Mouse (Mus musculus) yolk sac, embryonic 10.5 days (tissue): ENCODE measurements around the gene Slc7a1.

Source experiments
- DNase-seq: peaks from one replicate; pipeline ENCODE4 v3.0.0-alpha.2; 2017; ENCODE audit warnings: low spot score

Gene Slc7a1

DNA sequence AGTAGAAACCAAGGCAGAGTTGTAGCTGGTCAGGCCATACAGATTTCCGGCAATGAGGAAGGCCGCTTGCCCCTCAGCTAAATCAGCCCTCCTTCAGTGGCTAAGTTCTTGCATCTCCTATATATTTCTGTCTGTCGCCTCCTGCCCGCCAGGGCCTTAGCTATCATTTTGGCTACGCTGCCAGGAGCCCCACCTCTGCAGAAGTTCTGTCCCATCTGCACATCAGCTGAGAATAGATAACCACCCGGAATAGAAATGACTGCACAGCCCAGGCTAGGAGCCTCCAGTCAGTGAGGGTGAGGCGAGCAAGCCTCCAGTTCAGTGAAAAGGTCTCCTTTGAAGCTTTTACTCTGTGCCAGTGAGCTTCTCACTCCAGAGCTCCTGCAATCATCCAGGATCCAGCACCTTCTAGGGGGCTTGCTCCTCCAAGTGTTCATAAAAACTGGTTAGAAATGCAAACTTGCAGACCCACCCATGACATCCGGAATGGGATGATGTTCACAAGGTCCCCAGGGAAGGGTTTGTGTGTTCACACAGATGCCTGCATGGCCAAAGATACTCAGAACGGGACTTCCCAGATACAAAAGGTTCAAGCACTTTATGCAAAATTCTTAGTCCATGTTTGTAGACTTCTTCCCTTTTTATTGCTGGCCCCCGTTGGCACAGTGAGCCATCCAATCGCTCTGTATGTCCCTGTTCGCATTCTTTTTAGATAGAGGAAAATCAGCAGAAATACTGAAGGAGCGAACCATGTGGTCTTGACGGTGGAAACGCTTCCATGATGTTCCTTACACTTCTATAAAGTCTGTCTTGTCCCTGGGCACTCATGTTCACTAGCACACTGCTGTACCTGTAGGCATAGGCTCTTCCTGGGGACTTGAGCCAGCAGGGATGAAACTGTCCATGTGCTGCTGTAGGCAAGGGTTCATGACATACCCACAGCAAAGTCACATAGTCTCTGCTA is 10.4 kb downstream of the Slc7a1 start:
- DNase-seq = no peak

DNA sequence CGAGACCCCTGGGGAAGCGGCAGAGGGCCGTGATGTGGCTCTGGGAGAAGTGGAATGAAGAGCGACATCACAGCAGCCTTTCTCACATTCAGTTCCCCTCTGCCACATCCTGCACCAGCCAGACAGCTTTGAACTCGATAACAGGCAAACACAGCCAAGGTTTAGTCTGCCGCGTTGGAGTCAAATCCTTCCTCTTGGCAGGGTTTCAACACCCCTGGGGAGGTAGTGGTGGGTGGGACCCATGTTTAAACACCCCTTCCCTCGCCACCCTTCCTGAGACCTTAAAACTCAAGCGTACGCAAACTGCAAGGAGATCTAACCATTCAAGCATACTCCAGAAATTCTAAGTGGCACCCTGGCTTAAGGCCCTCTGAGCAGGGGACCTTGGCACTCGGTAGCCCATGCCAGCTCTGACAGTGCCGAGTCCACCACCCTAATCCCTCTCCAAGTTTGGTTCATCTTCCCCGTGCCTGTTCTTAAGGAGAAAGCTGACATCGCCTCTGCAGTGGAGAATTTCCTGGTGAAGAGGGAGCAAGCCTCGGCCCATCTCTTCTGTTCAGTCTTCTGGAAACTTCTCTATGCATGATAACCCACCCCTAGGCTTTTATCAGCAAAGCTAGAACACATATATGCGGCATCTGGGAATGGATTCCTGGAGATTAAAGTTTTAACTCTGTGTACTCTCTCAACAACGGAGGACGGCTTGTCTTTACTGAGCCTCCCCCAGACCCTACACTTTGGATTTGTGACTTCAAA is 11.3 kb downstream of the Slc7a1 start:
- DNase-seq = no peak

- no peak for DNase-seq
Observed at GRCm38 (mm10) chr5:148387820-148388219, 11.9 kb downstream of the Slc7a1 start.

DNA sequence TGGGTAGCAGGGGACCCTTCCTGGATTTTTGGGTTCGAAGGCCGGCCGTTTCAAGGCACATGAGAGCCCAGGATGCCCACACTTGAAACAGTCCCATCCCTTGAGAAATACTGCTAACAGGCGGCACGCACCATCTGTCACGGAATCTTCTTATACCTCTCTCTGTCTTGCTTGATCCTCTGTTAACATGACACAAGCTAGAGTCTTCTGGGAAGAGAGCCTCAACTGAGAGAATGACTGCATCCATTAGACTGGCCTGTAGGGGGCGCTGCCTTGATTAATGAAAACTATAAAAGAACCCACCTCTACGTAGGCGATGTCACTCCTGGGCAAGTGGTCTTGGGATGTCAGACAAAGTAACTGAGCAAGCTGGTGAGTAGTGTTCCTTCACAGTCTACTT is 13.2 kb downstream of the Slc7a1 start:
- DNase-seq = no peak

DNA sequence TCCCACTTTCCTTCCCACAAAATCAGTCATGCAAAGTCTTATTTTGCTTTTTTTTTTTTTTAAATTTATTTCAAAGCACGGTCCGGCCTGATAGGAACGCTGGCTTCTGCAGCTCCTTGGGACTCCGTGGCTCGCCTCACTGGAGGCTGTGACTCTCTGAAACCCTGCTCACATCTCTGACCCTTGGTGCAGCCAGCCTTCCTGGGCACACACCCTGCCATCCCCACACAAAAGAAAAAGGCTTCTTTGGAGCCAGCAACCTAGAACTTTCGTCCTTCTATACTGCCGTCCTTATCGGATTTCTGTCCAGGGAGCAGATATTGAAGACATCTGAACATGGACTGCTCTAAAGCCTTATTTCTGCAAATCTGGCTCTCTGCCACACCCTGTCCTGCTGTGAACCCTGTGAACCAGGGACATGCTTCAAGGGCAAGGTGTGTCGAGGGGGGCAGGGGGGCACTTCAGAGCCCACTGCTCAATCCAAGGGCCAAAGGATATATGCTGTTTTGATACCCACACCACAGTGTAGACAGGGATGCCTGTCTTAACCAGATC is 15.1 kb downstream of the Slc7a1 start:
- no peak for DNase-seq

DNA sequence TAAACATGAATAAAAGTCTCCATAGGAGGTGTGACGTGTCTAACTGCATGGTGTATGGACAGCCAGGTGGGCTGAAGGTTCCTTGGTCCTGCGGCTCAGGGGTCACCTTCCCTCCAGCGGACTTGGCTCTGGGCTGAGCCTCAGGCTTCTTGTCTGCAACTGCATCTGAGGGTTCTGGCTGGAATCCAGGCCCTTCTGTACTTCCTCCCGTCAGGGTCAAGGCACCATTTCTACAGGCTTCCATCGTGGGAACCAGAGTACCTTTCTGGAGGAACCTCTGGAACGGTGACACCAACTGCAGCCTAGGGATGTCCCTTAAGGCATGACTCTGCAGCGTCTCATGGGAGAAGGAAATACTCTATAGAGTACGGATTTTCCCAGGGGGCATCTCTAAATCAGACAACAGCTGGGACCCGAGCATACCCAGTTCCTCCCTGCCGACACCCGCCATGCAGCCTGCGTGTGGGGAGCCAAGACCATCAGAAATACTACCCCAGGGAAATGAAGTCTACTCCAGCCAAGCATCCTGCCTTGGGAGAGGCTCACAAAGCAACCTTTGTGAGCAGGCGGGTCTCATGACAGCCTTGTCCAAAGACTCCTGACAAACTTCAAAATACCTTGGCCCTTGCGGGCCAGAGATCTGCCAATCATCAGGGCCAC is 15.7 kb downstream of the Slc7a1 start:
- no peak for DNase-seq

DNA sequence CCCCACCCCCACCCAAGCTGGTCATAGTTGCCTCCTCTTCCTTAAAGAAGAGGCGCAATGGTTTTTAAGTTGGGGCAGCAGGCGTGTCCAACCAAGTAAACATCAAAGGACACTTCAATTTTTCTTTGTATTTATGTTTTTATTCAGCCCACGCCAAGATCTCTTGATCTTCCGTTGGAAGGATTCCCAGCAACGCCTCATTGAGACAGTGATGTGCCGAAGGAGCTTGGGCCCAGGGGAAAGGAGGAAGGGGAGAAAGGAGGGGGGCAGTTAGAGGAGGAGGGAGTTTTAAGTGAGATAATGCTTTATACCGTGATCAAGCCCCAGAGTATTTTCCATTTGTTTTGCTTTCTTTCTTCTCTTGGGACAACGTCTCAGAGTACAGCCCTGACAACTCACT is 18.6 kb downstream of the Slc7a1 start:
- no peak for DNase-seq

DNA sequence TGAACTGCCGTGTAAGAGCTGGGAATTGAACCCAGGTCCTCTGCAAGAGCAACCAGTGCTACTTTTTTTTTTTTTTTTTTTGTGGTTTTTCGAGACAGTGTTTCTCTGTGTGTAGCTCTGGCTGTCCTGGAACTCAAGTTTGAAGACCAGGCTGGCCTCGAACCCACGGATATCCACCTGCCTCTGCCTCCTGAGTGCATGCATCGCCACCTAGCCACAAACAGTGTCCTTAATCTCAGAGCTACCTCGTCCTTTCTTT is 19.5 kb downstream of the Slc7a1 start:
- no peak for DNase-seq

DNA sequence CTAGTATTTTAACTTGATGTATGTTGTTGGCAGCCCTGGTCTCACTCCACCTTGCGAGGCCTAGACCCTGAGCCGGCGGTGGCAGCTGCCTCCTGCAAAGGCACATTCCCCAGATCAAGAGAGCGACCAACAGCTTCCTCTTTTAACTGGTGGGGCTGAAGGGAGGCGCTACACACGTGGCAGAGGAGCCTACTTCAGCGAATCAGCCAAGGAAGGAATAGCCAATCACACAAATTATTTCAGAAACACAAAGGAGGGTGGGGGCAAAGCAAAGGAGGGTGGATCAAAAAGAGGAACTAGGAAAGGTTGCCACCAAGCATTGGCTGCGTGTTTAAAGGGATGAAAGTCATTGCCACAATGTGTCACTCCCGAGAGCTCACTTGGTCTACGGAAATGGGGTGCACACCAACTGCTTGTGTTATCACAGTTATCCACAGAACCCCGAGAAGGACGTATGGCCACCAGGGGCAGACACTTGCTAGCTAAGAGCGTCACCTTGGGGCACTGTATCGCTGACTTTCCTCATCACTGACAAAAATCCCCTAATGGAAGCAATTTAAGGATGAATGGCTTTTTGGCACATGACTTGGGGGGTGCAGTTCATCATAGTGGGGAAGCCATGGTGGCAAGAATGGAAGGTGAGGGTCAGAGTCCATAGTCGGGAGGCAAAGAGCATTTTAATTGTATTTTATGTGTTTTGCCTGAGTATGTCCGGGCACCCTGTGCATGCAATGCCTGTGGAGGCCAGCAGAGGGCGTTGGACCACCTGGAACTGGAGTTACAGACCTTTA is 20.1 kb downstream of the Slc7a1 start:
- no peak for DNase-seq

DNA sequence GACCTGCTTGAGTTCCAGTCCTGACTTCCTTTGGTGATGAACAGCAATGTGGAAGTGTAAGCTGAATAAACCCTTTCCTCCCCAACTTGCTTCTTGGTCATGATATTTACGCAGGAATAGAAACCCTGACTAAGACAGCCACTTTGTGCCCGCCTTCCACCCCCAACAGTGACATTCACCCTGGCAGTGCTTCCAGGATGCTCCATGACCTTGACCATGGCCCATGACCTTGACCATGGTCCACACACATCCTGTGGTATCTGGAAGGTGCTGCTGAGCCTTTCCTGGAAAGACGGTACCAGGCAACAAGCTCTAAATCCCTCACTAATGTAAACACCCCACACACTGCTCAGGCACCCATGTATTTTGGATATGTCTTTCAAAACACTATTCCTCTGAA is 21.0 kb downstream of the Slc7a1 start:
- DNase-seq = no peak

- no peak for DNase-seq
Observed at GRCm38 (mm10) chr5:148378232-148378508, 21.5 kb downstream of the Slc7a1 start.

- DNase-seq = no peak
Observed at GRCm38 (mm10) chr5:148377439-148378231, 22.1 kb downstream of the Slc7a1 start.

DNA sequence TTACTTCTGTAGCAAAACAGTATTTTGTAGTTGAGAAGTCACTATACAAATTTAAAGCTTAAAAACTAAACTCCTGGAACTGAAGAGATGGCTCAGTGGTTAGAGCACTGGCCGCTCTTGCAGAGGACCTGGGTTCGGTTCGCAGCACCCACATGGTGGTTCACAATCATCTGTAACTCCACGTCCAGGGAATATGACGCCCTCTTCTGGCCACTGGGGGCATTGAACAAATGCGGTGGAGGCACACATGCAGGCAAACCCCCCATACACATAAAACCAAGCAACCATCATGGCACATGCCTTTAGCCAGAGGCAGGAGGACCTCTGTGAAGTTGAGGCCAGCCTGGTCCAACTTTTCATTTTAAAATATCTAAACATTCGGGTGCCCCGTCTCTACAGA is 23.3 kb downstream of the Slc7a1 start:
- DNase-seq = no peak

- DNase-seq = no peak
Observed at GRCm38 (mm10) chr5:148375480-148375879, 24.2 kb downstream of the Slc7a1 start.

- no peak for DNase-seq
Observed at GRCm38 (mm10) chr5:148373092-148373685, 26.5 kb downstream of the Slc7a1 start.

DNA sequence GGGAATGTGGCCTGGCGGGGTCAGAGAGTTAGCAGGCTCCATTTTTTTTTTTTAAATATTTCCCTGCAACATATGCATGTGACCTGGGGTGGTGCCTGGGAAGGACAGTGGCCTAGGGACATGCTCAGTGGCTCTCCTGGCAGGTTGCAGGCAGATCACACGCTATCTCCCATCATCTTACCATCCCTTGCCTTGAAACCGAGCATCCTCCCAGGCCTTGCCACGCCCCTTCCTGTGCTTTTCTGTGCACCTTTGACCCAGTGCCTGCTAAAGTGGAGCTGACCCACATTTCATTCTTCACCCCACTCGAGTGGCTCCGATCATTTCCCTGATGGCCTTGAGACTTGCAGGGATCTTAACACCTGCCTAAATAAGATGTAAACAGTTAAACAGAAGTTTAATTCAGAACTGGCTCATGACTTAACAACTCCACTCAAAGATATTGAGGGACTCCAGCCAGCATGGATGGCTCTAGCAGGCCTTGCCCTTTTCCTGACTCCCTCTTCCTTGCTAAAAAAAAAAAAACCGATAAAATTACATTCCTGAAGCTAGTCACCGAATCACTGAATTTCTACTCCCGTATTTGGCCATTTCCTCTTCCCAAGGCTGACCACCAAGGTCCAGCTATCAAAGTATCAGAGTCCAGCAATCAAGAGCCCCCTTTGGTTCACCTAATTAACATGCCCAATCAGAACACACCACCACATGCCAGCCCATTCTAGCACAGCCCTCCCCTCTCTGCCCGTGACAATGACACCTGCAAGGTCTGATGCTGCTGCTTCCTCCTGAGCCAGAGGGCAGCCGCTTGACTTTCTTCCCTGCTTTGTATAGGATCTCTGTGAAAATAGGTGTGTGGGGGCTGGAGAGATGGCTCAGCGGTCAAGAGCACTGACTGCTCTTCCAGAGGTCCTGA is 27.4 kb downstream of the Slc7a1 start:
- DNase-seq = no peak

DNA sequence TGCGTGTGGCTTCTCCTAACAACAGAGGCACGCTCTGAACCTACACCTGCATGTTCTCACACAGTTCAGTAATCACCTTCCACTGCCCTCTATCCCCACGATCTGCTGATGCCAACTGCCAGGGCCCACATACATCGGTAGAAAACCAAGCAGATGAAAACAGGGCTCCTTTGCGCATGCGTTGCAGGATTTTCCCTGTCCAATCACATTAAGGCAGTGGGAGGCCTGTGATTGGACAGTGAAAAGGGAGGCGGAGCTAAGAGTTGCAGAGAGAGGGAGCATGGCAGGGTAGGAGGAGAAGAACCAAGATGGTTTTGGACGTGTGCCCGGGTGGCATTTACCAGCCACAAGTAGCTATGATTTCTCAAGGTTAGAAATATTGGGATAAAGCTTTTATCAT is 28.3 kb downstream of the Slc7a1 start:
- no peak for DNase-seq

- no peak for DNase-seq
Observed at GRCm38 (mm10) chr5:148370624-148371023, 29.1 kb downstream of the Slc7a1 start.

- DNase-seq = no peak
Observed at GRCm38 (mm10) chr5:148369178-148369577, 30.5 kb downstream of the Slc7a1 start.

- DNase-seq = no peak
Observed at GRCm38 (mm10) chr5:148367816-148368215, 31.9 kb downstream of the Slc7a1 start.
